Mouse (Mus musculus) small intestine, adult 2 months (tissue): ENCODE measurements around the gene Rptor. TPM values are rescaled to one million over a fixed set of nuclear protein-coding genes. Genes with fewer than 3 reads are reported as not detected.
A peak's percentile ranks its signal among the peaks of the same experiment; 100 is the strongest.

Experiments
- H3K27ac ChIP-seq: fragments of 200-500 bp; 2 replicates; pipeline ENCODE4 v1.5.1; 2012; ENCODE audit warnings: low read depth, low read length, control low read depth, inconsistent platforms; ENCODE audit not compliant: insufficient read depth
- H3K27me3 ChIP-seq: fragments of 200-500 bp; 2 replicates; pipeline ENCODE4 v1.6.1; 2012; ENCODE audit warnings: mild to moderate bottlenecking, moderate library complexity, low read length, inconsistent platforms; ENCODE audit not compliant: control insufficient read depth, insufficient read depth
- H3K36me3 ChIP-seq: fragments of 200-500 bp; 2 replicates; pipeline ENCODE4 v1.6.1; 2012; ENCODE audit warnings: mild to moderate bottlenecking, low read length, control low read depth, inconsistent platforms; ENCODE audit not compliant: control insufficient read depth, insufficient read depth
- H3K4me1 ChIP-seq: fragments of 200-500 bp; 2 replicates; pipeline ENCODE4 v1.6.1; 2012; ENCODE audit warnings: low read length, inconsistent platforms, mixed read lengths; ENCODE audit not compliant: control insufficient read depth, insufficient read depth, insufficient read length
- H3K4me3 ChIP-seq: fragments of 200-500 bp; 2 replicates; pipeline ENCODE4 v1.5.1; 2012; ENCODE audit warnings: low read depth, mild to moderate bottlenecking, control low read depth, inconsistent platforms, low read length, moderate library complexity
- CTCF ChIP-seq: fragments of 200-500 bp; IDR thresholded peaks from 2 replicates; pipeline ENCODE4 v1.5.1; 2012; ENCODE audit warnings: low read depth, mild to moderate bottlenecking, control low read depth, inconsistent platforms, low read length, moderate library complexity, mixed read lengths; ENCODE audit not compliant: insufficient replicate concordance, insufficient read length; ENCODE audit errors: extremely low read depth
- POLR2A ChIP-seq: fragments of 200-500 bp; IDR thresholded peaks from 2 replicates; pipeline ENCODE4 v1.6.1; 2012; ENCODE audit warnings: low read depth, mild to moderate bottlenecking, control low read depth, inconsistent platforms, low read length, moderate library complexity
- WGBS: fragments of 180-500 bp; shearing (Covaris S2); methylation state at CpG from one replicate; pipeline ENCODE4 v1.1.7; 2018; 5-methylcytosine and 5-hydroxymethylcytosine counted together
- polyA plus RNA-seq: library from polyadenylated mRNA; depleted of rRNA; stranded (reverse); fragments of >200 nt; gene quantifications from 2 replicates; pipeline ENCODE4 v1.2.3, GENCODE M21; 2012

Gene Rptor
- polyA plus RNA-seq, 1 experiment = 26.8 TPM

GRCm38 (mm10) chr11:119846608-119847007, 243.9 kb downstream of the Rptor start:
- Histone ChIP-seq H3K36me3 (peaks cover 24% of the 10 kb centered on the region), H3K4me1 (no peaks in the 10 kb centered on the region), H3K27me3 (no peaks in the 10 kb centered on the region), H3K27ac (no peak overlapping the region), H3K4me3 (no peak overlapping the region)
- 94% methylated on average over 6 of the region's 6 CpGs for WGBS
- TF ChIP-seq CTCF (no peak), POLR2A (no peak)

GRCm38 (mm10) chr11:119847076-119847475, 244.4 kb downstream of the Rptor start:
- TF ChIP-seq POLR2A (no peak), CTCF (no peak)
- 75% methylated on average over 3 of the region's 3 CpGs for WGBS
- peaks cover 26% of the 10 kb centered on the region for H3K36me3 ChIP-seq
- no peak overlapping the region for H3K27ac ChIP-seq
- H3K4me1 ChIP-seq = no peaks in the 10 kb centered on the region
- H3K4me3 ChIP-seq = no peak overlapping the region
- no peaks in the 10 kb centered on the region for H3K27me3 ChIP-seq

GRCm38 (mm10) chr11:119847569-119847968, 244.9 kb downstream of the Rptor start:
- WGBS = 76% methylated on average over 3 of the region's 3 CpGs
- Histone ChIP-seq H3K27me3 (no peaks in the 10 kb centered on the region), H3K4me3 (no peak overlapping the region), H3K27ac (no peak overlapping the region), H3K4me1 (no peaks in the 10 kb centered on the region), H3K36me3 (peaks cover 29% of the 10 kb centered on the region)
- TF ChIP-seq POLR2A (no peak), CTCF (no peak)

- TF ChIP-seq CTCF (no peak), POLR2A (no peak)
- Histone ChIP-seq H3K36me3 (peaks cover 33% of the 10 kb centered on the region), H3K27ac (no peak overlapping the region), H3K4me3 (no peak overlapping the region), H3K4me1 (no peaks in the 10 kb centered on the region), H3K27me3 (no peaks in the 10 kb centered on the region)
- 95% methylated on average over 5 of the region's 5 CpGs for WGBS
These were observed 245.5 kb downstream of the Rptor start for GRCm38 (mm10) chr11:119848189-119848588.

GRCm38 (mm10) chr11:119855999-119856398, 253.3 kb downstream of the Rptor start:
- Histone ChIP-seq H3K4me3 (no peak overlapping the region), H3K4me1 (no peaks in the 10 kb centered on the region), H3K27me3 (no peaks in the 10 kb centered on the region), H3K36me3 (peaks cover 44% of the 10 kb centered on the region), H3K27ac (no peak overlapping the region)
- TF ChIP-seq CTCF (no peak), POLR2A (no peak)
- 80% methylated on average over 7 of the region's 7 CpGs for WGBS

GRCm38 (mm10) chr11:119862523-119863299, 260.0 kb downstream of the Rptor start:
- Histone ChIP-seq H3K4me3 (no peak overlapping the region), H3K4me1 (no peaks in the 10 kb centered on the region), H3K27ac (peak overlapping the region; percentile 13; the same call in 1 of the 2 replicates), H3K36me3 (peaks cover 26% of the 10 kb centered on the region), H3K27me3 (no peaks in the 10 kb centered on the region)
- WGBS = 88% methylated on average over 8 of the region's 8 CpGs
- no peak for TF ChIP-seq CTCF
- no peak for TF ChIP-seq POLR2A

- Histone ChIP-seq H3K4me1 (no peaks in the 10 kb centered on the region), H3K27me3 (no peaks in the 10 kb centered on the region), H3K4me3 (peak overlapping the region; percentile 47), H3K36me3 (peaks cover 18% of the 10 kb centered on the region), H3K27ac (peak overlapping the region; percentile 40; the same call in 1 of the 2 replicates)
- no peak for TF ChIP-seq POLR2A
- TF ChIP-seq CTCF = no peak
- 61% methylated on average over 10 of the region's 10 CpGs for WGBS
These were observed 260.7 kb downstream of the Rptor start for GRCm38 (mm10) chr11:119863421-119863821.
